Mouse (Mus musculus): ENCODE measurements around the gene Alkbh8. TPM values are rescaled to one million over a fixed set of nuclear protein-coding genes. Genes with fewer than 3 reads are reported as not detected.

Alkbh8 gene
- 23.9 to 30.8 TPM (median 27.9 TPM) in 4 replicates for total RNA-seq (2023)

DNA sequence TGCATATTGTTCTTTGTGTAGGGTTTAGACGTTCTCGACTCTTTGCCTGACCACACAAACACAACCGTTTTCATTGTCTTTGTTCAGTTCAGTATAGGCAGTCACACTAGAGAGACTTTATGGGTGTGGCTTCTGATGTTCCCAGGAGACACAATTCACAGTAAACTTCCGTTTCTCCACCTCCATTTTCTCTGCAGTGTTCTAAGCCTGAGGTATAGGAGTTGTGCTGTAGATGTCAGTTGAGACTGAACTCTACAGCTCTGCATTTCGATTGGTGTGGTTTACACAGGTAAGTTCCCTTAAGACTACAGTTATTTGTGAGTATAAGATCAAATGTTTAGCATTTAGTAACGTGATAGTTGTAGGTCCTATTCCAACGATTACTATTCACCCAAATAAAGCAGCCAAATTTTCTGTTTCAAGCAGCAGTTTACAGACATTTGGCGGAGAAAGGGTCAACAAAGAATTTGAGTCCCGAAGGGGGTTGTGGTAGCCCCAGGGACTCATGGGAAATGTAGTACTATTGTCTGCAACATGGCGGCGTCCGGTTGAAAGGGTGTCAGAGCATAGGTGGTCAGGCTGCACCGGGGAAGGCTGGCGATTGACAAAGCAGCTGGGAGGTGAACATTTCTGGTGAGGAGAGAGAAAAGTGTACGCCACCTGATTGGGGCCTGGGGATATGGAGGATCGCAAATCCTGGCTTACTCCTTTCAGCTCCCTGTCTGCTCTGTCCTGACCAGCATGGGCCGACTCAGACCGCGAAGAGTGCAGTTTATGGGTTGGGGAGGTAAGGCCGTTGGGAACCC lies at the start of gene Alkbh8:
Gene Alkbh8 (plus strand): TSS at position 179 of the 806 bp plus-strand sequence.

GRCm38 (mm10) chr9:3403251-3404208 lies 68.6 kb downstream of the Alkbh8 start, which contains the start of gene Cwf19l2:
Cwf19l2 (plus strand) TSS chr9:3403592.

Other genes starting within 250 kb of the Alkbh8 start
- 38.8 to 44.6 TPM (median 42.2 TPM) in 4 replicates for gene Cwf19l2, start 68.5 kb downstream of the Alkbh8 start, total RNA-seq (2023)
- not detected in 4 replicates for gene Gucy1a2, start 197.6 kb downstream of the Alkbh8 start, total RNA-seq (2023)